Mouse (Mus musculus) heart, adult 9 months (tissue): Measurements from ENCODE around the gene Ptprd.

ENCODE experiments used
- DNase-seq, 2 experiments: peaks; one replicate each; pipeline ENCODE4 v3.0.0; 2022; ENCODE audit warnings: low spot score in 2 of 2

Ptprd gene

DNA sequence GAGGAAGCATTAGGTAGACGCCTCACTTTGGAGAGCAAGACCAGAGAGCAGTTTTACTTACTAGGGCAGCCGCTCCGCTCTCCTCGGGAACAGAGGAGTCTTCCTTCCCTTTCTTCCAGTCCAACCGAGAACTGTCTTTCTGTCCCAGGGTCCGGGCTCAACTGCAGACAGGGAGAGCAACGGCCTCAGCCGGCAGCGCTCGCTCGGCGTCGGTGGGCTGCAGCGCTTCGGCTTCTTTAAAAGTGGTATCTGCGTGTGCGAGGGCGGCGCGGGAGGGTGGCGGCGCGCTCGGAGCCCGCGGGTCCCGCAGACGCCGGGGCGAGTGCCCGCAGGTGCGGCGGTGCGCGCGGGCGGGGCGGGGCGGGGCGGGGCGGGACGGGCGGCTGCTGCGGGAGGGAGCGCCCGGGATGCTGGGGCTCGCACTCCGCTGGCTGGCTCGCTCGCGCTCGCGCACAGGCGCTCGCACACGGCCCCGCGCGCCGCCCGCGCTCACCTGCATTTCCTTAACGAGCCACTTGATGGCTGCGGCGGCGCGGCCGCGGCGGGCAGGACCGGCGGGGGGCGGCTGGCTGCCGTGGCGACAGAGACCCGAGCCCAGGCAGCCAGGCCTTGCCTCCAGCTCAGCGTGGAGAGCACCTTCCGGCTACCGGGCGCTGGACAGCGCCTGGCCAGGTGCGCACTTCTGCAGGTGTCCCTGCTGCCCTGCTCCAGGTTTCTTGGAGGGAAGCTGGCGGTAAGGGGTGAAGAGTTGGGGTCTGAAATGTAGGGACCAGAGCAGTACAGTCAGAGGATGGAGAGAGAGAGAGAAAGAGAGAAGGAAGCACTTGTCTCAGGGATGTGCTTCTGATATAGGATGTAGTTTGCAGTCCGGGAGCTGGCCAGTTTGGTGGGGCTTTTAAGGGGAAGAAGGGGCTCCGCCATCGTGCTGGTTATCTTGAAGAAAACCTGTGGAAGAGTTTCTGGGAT lies at the start of gene Ptprd:
Gene Ptprd, minus strand, starts transcription at position 433 of the 966 bp plus-strand sequence.
- no peak for DNase-seq

DNA sequence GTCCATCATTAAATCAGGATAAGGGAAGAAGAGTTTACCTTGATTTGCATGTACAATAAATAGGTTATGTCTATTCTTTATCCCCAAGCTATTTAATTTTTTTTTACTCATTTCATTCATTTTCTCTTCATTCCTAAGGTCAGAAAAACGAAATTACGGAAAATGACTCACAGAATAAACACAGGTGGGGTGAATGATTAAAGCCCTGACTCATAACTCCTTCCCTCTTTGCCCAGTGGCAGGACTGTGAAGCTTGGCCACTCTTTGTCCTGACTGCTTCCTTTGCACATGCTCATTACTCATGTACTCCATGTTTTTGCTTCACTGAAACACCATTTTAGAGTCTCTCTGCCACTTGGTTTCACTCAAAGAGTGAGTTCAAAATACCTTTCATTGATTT lies 24.1 kb upstream of the Ptprd start:
- no peak for DNase-seq

DNA sequence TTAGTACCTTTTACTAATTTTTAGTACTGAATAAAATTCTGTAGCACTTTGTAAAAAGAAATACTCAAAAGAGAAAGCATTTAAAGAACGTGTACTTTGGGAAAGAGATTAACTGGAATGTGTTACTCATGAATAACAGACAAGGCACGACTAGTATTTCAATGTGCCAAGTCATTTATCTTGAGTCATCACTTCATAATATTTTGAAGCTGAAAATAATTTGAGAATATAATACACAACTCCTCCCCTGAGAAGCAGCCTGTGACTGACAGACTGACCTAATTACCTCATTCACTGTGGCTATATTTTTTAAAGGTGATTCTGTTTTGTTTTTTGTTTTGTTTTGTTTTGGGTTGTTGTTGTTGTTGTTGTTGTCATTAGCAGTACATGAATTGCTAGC lies 23.6 kb upstream of the Ptprd start:
- no peak for DNase-seq

DNA sequence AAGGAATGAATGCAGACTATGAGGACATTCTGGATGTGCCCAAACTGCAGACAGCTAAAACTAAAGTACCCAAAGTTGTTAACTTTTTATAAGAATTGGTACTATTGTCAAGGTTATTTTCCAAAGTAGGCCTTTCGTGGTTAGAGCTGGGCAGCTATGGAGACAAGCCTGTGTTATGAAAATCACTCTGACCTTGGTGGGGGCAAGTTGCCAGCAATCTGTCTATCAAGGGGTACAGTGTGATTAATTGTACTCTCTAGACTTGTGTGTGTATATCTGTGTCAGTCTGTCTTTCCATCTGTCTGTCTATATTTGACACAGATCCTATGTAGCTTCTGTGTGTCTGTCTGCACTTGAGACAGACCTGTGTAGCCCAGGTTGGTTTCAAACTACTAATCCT lies 22.9 kb upstream of the Ptprd start:
- no peak for DNase-seq

DNA sequence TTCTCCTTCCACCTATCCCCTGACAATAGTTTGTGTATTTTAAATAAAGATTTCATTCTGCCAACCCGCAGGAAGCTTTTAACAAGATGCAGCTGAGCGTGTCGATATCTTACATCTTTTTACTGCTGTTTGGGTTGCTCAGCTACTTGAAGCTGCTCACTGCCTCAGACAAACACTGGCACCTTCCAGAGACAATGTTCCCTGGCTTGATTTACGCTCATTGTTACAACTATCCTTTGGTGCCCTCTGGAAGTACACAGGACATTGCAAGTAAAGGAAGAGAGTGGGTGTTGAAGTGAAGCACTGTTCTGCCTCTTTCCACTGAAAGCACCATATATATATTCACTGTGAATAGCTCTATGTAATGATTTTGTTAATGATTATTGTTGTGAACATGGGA lies 2.2 kb upstream of the Ptprd start:
- DNase-seq, result no peak

DNA sequence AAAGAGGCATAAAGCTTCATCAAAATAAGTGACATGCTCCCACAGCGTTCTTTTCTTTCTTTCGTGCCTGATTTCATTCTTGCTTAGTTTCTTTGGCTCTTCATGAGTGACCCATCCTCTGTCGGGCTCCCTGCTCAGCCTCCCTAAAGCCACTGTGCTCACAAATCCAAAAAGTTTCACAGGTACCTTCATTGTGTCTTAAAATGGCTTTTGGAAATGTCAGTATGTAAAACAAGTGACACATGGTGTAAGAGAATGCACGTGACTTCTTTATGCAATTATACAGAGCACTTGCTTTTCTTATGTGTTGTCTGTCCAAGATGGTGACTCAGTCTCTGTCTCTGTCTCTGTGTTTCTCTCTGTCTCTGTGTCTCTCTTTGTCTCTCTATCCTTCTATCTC lies 1.2 kb upstream of the Ptprd start:
- no peak for DNase-seq

DNA sequence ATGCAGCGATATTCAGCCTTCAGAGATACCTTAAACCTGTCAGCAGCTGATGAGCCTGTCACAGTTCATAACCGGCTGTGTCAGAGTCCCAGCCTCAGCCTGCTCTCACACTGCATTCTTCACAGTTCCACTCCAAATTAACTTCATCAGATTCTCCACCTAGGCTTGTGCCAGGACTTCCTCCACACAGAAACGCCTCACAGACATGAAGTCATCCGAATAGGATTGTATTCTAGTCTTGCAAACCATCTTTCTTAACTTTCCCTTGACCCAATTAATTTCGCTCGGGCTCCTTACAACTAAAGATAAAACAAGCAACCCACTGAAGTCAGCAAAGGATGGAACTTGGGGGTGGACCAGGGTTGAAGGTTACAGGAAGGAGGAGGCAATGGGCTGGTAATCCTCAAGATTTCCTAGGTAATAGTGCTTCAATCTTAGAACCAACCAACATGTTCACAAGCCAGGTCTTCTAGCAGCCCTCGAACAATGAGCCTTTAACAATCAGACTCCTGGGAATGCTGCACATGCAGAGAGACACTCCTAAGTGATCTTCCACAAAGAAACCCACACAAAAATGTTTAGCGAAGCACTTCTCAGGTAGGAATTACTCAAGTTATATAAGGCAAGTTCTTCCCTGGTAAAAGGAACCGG lies 758 bp downstream of the Ptprd start:
- DNase-seq, result no peak

DNA sequence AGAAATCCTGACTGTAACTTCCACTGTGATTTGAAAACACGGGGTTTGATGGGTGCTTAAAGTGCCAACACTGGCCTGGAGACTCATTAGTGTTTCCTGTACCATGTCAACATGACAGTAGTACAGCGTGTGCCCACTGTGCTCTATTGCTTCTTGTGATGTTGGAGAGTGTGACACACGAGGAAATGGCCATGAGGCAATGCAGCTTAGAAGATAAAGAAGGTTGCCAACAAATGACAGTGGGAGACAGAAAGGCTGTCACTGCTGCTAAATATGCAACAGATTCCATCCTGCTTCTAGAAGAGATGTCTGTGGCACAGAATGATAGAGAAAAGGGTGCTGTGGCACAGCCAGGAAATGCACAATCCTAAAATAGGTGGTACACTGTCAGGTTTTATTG lies 6.7 kb downstream of the Ptprd start:
- no peak for DNase-seq

DNA sequence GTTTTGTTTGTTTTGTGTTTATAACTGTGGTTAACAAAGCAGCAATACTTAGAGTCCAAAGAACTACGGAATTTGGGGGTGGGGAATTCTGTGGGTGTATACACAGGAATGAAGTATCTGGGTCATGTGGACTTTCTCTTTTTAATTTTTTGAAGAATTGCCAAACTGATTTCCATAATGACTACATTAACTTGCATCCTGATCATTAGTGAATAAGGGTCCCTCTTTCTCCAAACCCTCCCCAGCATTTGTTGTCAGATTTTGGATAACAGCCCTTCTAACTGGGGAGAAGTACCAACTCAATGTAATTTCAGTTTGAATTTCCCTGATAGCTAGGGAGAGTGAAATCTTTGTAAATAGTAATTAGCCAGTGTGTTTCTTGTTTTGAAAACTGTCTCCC lies 43.3 kb downstream of the Ptprd start:
- DNase-seq, result no peak

DNA sequence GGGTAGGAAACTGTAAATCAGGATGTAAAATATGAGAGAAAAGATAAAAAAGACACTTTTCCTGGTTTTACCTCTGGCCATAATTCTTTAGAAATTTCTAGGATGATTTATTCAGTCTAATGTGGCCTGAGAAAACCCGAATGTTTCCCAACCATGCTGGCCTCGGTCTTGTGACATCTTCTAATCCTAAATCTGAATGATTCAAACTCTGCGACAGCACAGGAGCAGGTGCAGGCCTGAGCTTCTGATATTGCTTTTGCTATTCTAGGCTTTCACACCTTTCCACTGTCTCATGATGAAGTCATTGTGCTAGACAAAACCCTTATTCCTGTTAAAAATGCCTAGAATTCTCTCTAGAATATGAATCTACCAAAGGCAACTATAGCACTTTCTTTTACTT lies 51.3 kb downstream of the Ptprd start:
- no peak for DNase-seq

DNA sequence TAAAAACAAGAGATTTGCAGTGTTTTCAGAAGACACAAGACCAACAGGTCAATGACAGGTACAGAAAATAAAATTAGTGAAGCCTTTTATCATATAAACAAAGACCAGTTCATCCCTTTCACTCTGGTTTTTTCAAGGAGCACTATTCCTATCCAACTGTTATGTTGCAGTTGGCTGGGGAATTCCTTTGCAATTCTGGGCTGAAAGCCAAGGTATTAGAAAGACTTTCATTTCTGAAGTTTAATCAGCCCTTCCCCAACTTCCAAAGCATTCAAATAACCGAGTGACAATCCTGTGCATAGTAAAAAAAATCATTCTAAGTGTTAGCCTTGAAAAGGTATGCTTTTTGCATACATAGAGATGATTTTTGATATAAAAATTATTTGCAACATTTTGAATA lies 61.2 kb downstream of the Ptprd start:
- no peak for DNase-seq

DNA sequence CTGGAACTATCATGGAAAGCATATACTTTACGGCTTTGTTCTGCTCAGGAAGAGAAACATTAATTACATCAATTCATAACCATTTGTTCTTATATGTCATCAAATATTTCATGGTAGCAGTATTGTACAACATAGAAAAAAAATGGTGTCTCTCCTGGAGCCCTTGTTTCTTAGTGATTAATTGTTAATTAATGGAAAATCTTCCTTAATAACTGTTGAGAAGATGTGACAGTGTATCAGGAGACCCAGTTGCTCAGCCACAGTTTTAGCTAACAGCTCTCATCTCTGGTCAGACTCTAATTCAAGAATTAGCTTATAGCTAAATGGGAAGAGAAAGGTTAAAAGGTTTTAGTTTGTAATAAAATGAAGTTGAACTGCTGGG lies 69.0 kb downstream of the Ptprd start:
- DNase-seq, result no peak

DNA sequence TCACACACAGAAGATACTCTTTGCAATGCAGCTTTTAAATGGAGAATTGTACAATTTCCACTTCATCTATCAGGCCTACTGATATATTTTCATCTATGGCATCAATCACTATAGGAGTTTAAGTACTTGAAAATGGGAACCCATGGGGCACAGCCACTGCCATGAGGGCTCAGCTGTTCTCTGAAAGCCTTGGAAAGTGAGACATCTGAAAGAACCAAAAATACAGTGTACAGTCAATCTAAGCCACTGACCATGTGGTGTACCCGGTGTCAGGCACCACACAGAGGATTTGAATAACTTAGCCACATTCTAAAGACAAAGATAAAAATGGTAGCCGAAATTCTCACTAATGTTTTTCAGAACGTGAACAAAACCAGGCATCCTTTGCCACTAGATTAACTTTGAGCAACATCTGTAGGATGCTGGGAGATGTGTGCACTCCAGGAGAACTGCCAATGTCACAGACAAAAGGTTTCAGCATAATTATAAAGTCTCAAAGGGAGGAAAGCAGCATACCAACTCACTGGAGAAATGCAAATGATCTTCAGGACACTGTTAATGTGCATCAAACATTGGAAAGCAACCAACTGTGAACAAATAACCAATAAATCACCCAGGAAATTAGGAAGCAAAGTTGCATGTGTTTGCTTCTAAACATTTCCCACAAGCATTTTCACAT lies 69.5 kb downstream of the Ptprd start:
- DNase-seq, result no peak

DNA sequence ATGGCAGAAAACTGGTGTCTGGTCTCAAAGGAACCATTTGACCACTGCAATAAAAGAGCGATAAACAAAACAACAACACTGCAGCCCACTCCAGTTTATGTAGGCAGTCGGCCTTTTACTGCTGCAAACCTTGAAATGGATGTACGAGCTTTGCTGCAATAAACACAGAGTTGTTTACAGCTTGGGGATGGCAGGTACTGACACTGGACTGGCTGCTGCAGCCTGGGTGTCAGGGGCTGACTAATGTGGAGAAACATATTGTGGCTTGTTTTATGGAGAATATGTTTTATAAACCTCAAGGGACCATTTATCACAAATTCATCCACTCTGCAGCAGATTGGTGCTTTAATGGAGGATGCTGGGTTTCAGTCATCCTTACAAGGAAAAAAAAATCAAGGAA lies 100.9 kb downstream of the Ptprd start:
- DNase-seq, result no peak

DNA sequence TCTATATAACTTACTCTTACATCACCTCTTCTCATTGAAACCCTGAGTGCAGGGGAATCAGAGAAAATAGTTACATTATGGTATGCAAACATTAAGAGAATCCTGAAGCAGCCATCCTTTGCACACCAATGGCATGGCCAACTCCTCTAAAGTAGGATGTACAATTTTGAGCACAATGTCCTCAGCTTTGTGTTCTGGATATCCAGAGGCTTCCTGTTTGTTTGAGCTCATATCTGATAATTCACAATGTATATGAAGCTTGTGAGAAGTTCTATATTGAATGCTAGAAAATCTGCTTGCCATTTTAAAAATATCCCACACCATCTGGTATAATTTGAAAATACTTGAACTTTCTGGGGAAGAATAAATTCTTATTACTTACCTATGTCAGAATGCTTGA lies 114.2 kb downstream of the Ptprd start:
- DNase-seq, result no peak

DNA sequence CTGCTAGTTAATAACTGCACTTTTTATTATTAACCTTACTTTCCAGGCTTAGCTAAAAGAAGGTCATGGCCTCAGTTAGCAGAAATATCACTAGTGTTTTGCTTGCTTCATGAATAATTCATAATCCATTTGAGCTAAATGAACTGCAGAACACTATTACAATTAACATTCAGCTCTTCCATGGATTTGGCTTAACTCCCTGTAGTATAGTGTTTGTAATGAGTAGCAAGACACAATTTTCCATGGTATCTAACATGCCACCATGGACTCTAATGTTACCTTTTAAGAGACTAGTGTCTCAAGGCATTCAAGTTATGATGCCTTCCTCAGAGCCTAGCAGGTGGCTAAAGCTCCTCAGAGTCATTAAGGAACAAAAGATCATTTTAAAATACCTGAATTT lies 129.0 kb downstream of the Ptprd start:
- DNase-seq, result no peak

DNA sequence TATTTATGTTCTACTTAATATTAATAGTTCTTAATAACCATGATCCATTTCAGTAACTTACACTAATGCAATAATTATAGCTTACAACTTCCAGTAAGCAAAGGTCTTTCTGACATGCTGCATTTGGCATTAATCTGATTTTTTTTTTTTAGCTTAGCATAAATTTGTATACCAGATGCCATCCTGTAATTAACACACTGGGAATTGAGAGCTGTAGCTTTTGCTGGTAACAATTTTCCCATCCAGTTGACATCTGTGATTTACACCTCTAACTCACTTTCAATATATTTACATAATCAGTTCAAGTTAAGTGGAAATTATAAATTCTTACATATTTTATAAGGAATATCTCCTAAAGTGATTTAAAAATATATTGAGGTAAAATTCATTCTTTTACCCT lies 134.3 kb downstream of the Ptprd start:
- no peak for DNase-seq

DNA sequence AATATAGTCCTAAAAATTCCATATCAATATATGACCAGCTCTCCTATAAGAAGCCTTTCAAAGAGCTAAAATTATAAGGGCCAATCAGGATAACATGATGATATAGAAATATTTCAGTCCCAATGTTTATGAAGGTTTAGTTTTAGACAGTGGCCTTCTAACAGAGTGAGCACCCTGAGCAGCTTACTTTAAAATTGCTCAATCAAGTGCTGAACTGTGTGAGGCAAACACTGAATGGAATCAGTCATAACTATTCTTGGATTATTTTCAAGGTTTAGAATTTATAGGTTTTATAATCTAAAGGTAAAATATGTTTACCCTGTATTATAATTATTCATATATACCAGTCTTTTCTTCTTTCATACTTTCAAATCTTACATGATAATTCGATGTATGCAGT lies 134.7 kb downstream of the Ptprd start:
- no peak for DNase-seq

DNA sequence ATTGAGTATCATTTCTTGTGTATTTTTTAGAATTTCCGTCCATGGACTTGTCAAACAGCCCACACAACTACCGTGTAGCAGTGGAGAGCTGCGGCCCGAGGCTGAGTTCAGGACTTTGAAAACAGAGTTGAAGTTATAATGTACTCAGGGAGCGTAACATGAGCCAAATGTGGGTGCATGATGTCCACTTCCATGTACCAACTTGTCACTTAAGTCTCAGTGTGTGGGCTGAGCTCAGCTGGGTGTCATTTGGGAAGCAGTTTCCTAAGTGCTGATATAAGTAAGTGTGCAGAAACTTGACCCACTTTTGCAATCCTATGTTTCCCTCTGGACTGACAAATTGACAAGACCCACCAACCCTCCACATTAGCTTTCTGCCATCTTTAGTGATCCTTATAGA lies 173.4 kb downstream of the Ptprd start:
- no peak for DNase-seq

DNA sequence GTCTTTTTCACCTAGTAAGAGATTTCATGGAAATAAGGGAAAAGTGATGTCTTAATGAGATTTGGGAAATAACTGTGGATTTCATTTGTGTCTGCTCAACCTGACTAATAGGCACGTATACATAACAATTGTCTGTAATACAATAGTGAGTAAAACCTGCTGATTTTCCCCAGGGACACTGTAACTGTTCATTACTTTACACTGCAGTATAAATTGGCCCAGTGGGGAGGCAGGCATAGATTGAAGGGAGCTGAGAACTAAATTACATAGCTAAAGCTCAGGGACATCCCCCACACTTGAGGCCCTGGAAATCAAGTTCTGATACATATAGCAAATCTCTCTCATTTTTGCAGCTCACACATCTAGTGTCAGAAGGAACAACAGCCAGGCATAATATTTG lies 209.7 kb downstream of the Ptprd start:
- no peak for DNase-seq

DNA sequence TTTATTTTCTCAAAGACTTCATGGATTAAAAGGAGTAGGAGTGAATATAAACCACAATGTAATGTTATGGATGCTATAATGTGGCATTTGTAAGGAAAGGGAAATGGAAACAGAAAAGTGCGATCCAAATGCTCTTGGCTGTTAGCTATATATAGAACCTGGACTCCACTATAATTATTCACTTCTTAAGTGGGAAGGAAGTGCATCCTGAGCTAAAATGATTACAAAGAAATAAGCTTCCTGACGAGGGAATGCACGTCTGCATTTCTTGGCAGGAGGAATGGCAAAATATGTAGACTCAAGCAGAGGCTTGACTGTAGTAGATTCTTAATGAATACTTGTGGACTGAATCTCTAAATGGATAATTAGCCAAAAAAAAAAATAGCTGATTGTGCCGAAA lies 219.1 kb downstream of the Ptprd start:
- DNase-seq, result no peak

DNA sequence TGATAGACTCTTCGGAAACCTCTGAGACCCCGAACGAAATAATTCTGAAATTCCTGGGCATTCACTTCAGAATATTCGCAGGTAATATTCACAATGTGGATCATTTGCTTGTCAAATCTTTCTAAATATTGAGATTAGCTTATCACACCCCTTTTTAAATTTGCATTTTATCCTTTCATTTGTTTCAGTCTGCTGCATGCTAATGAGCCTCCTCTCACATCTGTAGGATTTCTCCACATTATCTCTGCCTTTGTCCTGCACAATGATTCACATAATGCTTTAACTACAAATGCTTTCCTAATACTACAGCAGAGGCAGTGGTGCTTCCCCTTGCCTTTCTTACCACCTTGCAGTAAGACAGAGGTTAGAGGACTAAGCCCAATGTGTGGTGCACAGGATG lies 229.7 kb downstream of the Ptprd start:
- DNase-seq, result no peak

DNA sequence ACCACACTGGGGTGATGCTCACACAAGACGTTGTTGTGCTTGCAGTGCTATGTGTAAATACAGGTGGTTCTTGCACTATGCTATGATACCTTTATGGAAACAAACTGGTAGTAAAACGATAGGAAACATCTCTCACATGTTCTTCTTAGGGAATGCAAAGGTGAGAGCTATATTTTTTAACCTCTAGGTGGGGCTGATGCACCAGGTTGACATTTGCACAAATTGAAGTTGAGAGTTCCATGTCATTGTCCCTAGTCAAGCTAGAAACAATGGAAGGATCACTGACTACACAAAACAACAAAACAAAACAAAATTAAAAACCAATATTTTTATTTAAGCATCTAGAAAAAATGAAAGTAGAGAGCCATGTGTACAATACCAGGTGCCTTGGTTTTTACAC lies 250.1 kb downstream of the Ptprd start:
- DNase-seq, result no peak
